Mouse (Mus musculus): ENCODE data around the gene Spty2d1.
"Not testable (repeated sequence)": the region's sequence is repeated elsewhere in the genome, so short reads cannot be mapped to it uniquely, and the experiment has no call there.

The Spty2d1 gene

GRCm38 (mm10) chr7:47008168-47008993, at the start of gene Spty2d1:
Spty2d1 (minus strand) TSS chr7:47008411.
- peak; percentile 98 for DNase-seq (ENCODE audit: low read depth, low spot score)

- no peak for DNase-seq (ENCODE audit: low read depth, low spot score)
Observed at GRCm38 (mm10) chr7:47056273-47056672, 48.1 kb upstream of the Spty2d1 start.

GRCm38 (mm10) chr7:47055744-47056143, 47.5 kb upstream of the Spty2d1 start:
- no peak for DNase-seq (ENCODE audit: low read depth, low spot score)

GRCm38 (mm10) chr7:47054666-47055065, 46.5 kb upstream of the Spty2d1 start:
- no peak for DNase-seq (ENCODE audit: low read depth, low spot score)

GRCm38 (mm10) chr7:47053287-47053686, 45.1 kb upstream of the Spty2d1 start:
- DNase-seq (ENCODE audit: low read depth, low spot score): peak; percentile 6

GRCm38 (mm10) chr7:47052276-47052675, 44.1 kb upstream of the Spty2d1 start:
- DNase-seq (ENCODE audit: low read depth, low spot score): no peak

GRCm38 (mm10) chr7:47051404-47052151, 43.4 kb upstream of the Spty2d1 start:
- no peak for DNase-seq (ENCODE audit: low read depth, low spot score)

GRCm38 (mm10) chr7:47050766-47051165, 42.6 kb upstream of the Spty2d1 start:
- DNase-seq (ENCODE audit: low read depth, low spot score): peak; percentile 45

GRCm38 (mm10) chr7:47050366-47050765, 42.2 kb upstream of the Spty2d1 start, which contains the start of gene Tmem86a:
Tmem86a (plus strand) TSS chr7:47050601.
- DNase-seq (ENCODE audit: low read depth, low spot score): peak; percentile 95

GRCm38 (mm10) chr7:47042823-47043490, 34.7 kb upstream of the Spty2d1 start:
- DNase-seq (ENCODE audit: low read depth, low spot score): no peak

- no peak for DNase-seq (ENCODE audit: low read depth, low spot score)
Observed at GRCm38 (mm10) chr7:47042121-47042520, 33.9 kb upstream of the Spty2d1 start.

- DNase-seq (ENCODE audit: low read depth, low spot score): no peak
Observed at GRCm38 (mm10) chr7:47041706-47042105, 33.5 kb upstream of the Spty2d1 start.

GRCm38 (mm10) chr7:47035426-47035825, 27.2 kb upstream of the Spty2d1 start:
- DNase-seq (ENCODE audit: low read depth, low spot score): no peak

GRCm38 (mm10) chr7:47034785-47035384, 26.7 kb upstream of the Spty2d1 start:
- no peak for DNase-seq (ENCODE audit: low read depth, low spot score)

GRCm38 (mm10) chr7:47031371-47031770, 23.2 kb upstream of the Spty2d1 start:
- DNase-seq (ENCODE audit: low read depth, low spot score): no peak

- no peak for DNase-seq (ENCODE audit: low read depth, low spot score)
Observed at GRCm38 (mm10) chr7:47030517-47031193, 22.4 kb upstream of the Spty2d1 start.

- no peak for DNase-seq (ENCODE audit: low read depth, low spot score)
Observed at GRCm38 (mm10) chr7:47027520-47027919, 19.3 kb upstream of the Spty2d1 start.

GRCm38 (mm10) chr7:47026899-47027298, 18.7 kb upstream of the Spty2d1 start:
- DNase-seq (ENCODE audit: low read depth, low spot score): not testable (repeated sequence)

GRCm38 (mm10) chr7:47025429-47025828, 17.2 kb upstream of the Spty2d1 start:
- no peak for DNase-seq (ENCODE audit: low read depth, low spot score)

- no peak for DNase-seq (ENCODE audit: low read depth, low spot score)
Observed at GRCm38 (mm10) chr7:47024454-47024853, 16.2 kb upstream of the Spty2d1 start.

- DNase-seq (ENCODE audit: low read depth, low spot score): peak; percentile 81
Observed at GRCm38 (mm10) chr7:47023530-47023929, 15.3 kb upstream of the Spty2d1 start.

Data from R1 (cell line).